Mouse (Mus musculus) limb, embryonic 14.5 days (tissue): Measurements from ENCODE around the gene Sdc4. TPM values are rescaled to one million over a fixed set of nuclear protein-coding genes. Genes with fewer than 3 reads are reported as not detected.
A peak's percentile ranks its signal among the peaks of the same experiment; 100 is the strongest.

ENCODE experiments used
- ATAC-seq: fragments of 200-750 bp; cut with Nextera tagmentation; 2 replicates; pipeline ENCODE4 v1.8.0; 2017; ENCODE audit warnings: low read depth, moderate number of reproducible peaks, moderate TSS enrichment; ENCODE audit not compliant: low FRiP score
- DNase-seq: peaks from one replicate; pipeline ENCODE4 v3.0.0-alpha.2; 2015; ENCODE audit warnings: low spot score
- H3K27ac ChIP-seq: fragments of 300-500 bp; sonication (generic); replicated peaks from 2 replicates; pipeline ENCODE4 v1.5.1; 2014; ENCODE audit warnings: low read depth, mild to moderate bottlenecking, low read length, moderate library complexity, mixed read lengths
- H3K27me3 ChIP-seq: fragments of 300-500 bp; sonication (generic); 2 replicates; pipeline ENCODE4 v1.6.1; 2014; ENCODE audit warnings: low read length, mixed read lengths; ENCODE audit not compliant: control insufficient read depth, insufficient read depth
- H3K36me3 ChIP-seq: fragments of 300-500 bp; sonication (generic); 2 replicates; pipeline ENCODE4 v1.6.1; 2014; ENCODE audit warnings: mild to moderate bottlenecking, low read length, moderate library complexity, mixed read lengths; ENCODE audit not compliant: control insufficient read depth, insufficient read depth
- H3K4me1 ChIP-seq: fragments of 300-500 bp; sonication (generic); 2 replicates; pipeline ENCODE4 v1.6.1; 2014; ENCODE audit warnings: antibody characterized with exemption, low read length, mixed read lengths; ENCODE audit not compliant: control insufficient read depth, insufficient read depth
- H3K4me2 ChIP-seq: fragments of 300-500 bp; sonication (generic); replicated peaks from 2 replicates; pipeline ENCODE4 v1.6.1; 2014; ENCODE audit warnings: low read depth, mild to moderate bottlenecking, low read length, moderate library complexity; ENCODE audit not compliant: severe bottlenecking
- H3K4me3 ChIP-seq: fragments of 300-500 bp; sonication (generic); replicated peaks from 2 replicates; pipeline ENCODE4 v1.5.1; 2014; ENCODE audit warnings: low read length
- H3K9ac ChIP-seq: fragments of 300-500 bp; sonication (generic); 2 replicates; pipeline ENCODE4 v1.6.1; 2014; ENCODE audit warnings: mild to moderate bottlenecking, low read depth, low read length, moderate library complexity; ENCODE audit not compliant: severe bottlenecking
- H3K9me3 ChIP-seq: fragments of 300-500 bp; sonication (generic); 2 replicates; pipeline ENCODE4 v1.6.1; 2016; ENCODE audit warnings: low read length; ENCODE audit not compliant: control insufficient read depth
- POLR2A ChIP-seq: fragments of 200-500 bp; IDR thresholded peaks from 2 replicates; pipeline ENCODE4 v1.8.0; 2012; ENCODE audit warnings: inconsistent platforms, mild to moderate bottlenecking, moderate library complexity, borderline replicate concordance; ENCODE audit not compliant: insufficient read depth, insufficient read length; ENCODE audit errors: extremely low read depth
- WGBS: fragments of 180-500 bp; shearing (Covaris S2); extraction: QIAGEN DNeasy Blood & Tissue Kit; methylation state at CpG from one replicate; pipeline ENCODE4 v1.1.7; 2014; 5-methylcytosine and 5-hydroxymethylcytosine counted together
- polyA plus RNA-seq, 2 experiments: library from polyadenylated mRNA; depleted of rRNA in 1 of 2; stranded (reverse) in 1 of 2; unstranded in 1 of 2; fragments of >200 nt; fragmentation: Nextera tagmentation in 1 of 2; extraction: Ambion mirVana in 1 of 2; gene quantifications; 2 replicates each; pipeline versions ENCODE4 v1.2.1 to v1.2.3; 2012 to 2014

Gene Sdc4
- polyA plus RNA-seq, 2 experiments, result 27.4 to 65.9 TPM

GRCm38 (mm10) chr2:164448921-164449320 is 5.2 kb upstream of the Sdc4 start:
- 65% methylated on average over 5 of the region's 5 CpGs for whole genome bisulfite sequencing
- DNase-seq (no peak), ATAC-seq (no peak)
- H3K4me2 ChIP-seq, result no peak overlapping the region
- H3K9me3 ChIP-seq, result no peaks in the 10 kb centered on the region
- H3K9ac ChIP-seq, result no peak overlapping the region
- no peak for TF ChIP-seq POLR2A
- H3K27me3 ChIP-seq, result no peaks in the 10 kb centered on the region
- 0 out of 2 replicates have a peak overlapping the region, but pooled peaks have one; percentile 33 for H3K27ac ChIP-seq
- H3K4me1 ChIP-seq, result peaks cover 19% of the 10 kb centered on the region
- H3K4me3 ChIP-seq, result no peak overlapping the region
- no peaks in the 10 kb centered on the region for H3K36me3 ChIP-seq

- Histone ChIP-seq H3K27ac (no peak overlapping the region), H3K9me3 (no peaks in the 10 kb centered on the region), H3K27me3 (no peaks in the 10 kb centered on the region), H3K36me3 (no peaks in the 10 kb centered on the region), H3K9ac (no peak overlapping the region), H3K4me1 (peaks cover 24% of the 10 kb centered on the region), H3K4me3 (no peak overlapping the region), H3K4me2 (no peak overlapping the region)
- no peak for DNase-seq
- 91% methylated on average over 1 of the region's 1 CpGs for WGBS
- TF ChIP-seq POLR2A, result no peak
- ATAC-seq, result no peak
These were observed 4.5 kb upstream of the Sdc4 start for GRCm38 (mm10) chr2:164448140-164448539.

GRCm38 (mm10) chr2:164446086-164446469 is 2.4 kb upstream of the Sdc4 start:
- Histone ChIP-seq H3K27me3 (no peaks in the 10 kb centered on the region), H3K4me3 (no peak overlapping the region), H3K4me1 (peaks cover 21% of the 10 kb centered on the region), H3K4me2 (no peak overlapping the region), H3K27ac (no peak overlapping the region), H3K9ac (no peak overlapping the region), H3K36me3 (no peaks in the 10 kb centered on the region), H3K9me3 (no peaks in the 10 kb centered on the region)
- 65% methylated on average over 3 of the region's 3 CpGs for WGBS
- no peak for TF ChIP-seq POLR2A
- DNase-seq (no peak), ATAC-seq (no peak)

GRCm38 (mm10) chr2:164445399-164446085 is 1.9 kb upstream of the Sdc4 start:
- 84% methylated on average over 3 of the region's 3 CpGs for WGBS
- no peak for ATAC-seq

GRCm38 (mm10) chr2:164444701-164445100 is 1.0 kb upstream of the Sdc4 start:
- no peak for ATAC-seq
- Histone ChIP-seq H3K4me3 (no peak overlapping the region), H3K9ac (no peak overlapping the region), H3K27me3 (no peaks in the 10 kb centered on the region), H3K36me3 (no peaks in the 10 kb centered on the region), H3K9me3 (no peaks in the 10 kb centered on the region), H3K4me1 (peaks cover 33% of the 10 kb centered on the region), H3K27ac (no peak overlapping the region), H3K4me2 (no peak overlapping the region)
- DNase-seq, result no peak
- no peak for TF ChIP-seq POLR2A
- 74% methylated on average over 2 of the region's 2 CpGs for WGBS

More at GRCm38 (mm10) chr2:164445399-164446085, 1.9 kb upstream of the Sdc4 start:
- Histone ChIP-seq H3K9ac (no peak overlapping the region), H3K27ac (no peak overlapping the region), H3K4me2 (no peak overlapping the region), H3K36me3 (no peaks in the 10 kb centered on the region), H3K9me3 (no peaks in the 10 kb centered on the region), H3K4me3 (no peak overlapping the region), H3K4me1 (peaks cover 26% of the 10 kb centered on the region), H3K27me3 (no peaks in the 10 kb centered on the region)
- DNase-seq, result no peak
- no peak for TF ChIP-seq POLR2A
